Mouse (Mus musculus): ENCODE results near the gene Onecut1.

The Onecut1 gene

GRCm38 (mm10) chr9:74860461-74860860 lies 1.3 kb upstream of the Onecut1 start:
- WGBS, result 30% methylated on average over 18 of the region's 18 CpGs

GRCm38 (mm10) chr9:74862096-74862780 lies 517 bp downstream of the Onecut1 start:
- WGBS, result under 1% methylated on average over 40 of the region's 48 CpGs

- WGBS, result 2% methylated on average over 56 of the region's 56 CpGs
Measured at GRCm38 (mm10) chr9:74862783-74863654, 1.3 kb downstream of the Onecut1 start.

- 1% methylated on average over 36 of the region's 36 CpGs for WGBS
Measured at GRCm38 (mm10) chr9:74863655-74864443, 2.1 kb downstream of the Onecut1 start.

- 9% methylated on average over 14 of the region's 14 CpGs for WGBS
Measured at GRCm38 (mm10) chr9:74864471-74864870, 2.8 kb downstream of the Onecut1 start.

GRCm38 (mm10) chr9:74866596-74867313 lies 5.0 kb downstream of the Onecut1 start:
- 6% methylated on average over 27 of the region's 27 CpGs for WGBS

- WGBS, result 3% methylated on average over 15 of the region's 15 CpGs
Measured at GRCm38 (mm10) chr9:74867641-74868205, 6.0 kb downstream of the Onecut1 start.

GRCm38 (mm10) chr9:74868336-74868950 lies 6.7 kb downstream of the Onecut1 start:
- 12% methylated on average over 22 of the region's 22 CpGs for WGBS

- 20% methylated on average over 13 of the region's 13 CpGs for WGBS
Measured at GRCm38 (mm10) chr9:74870960-74871688, 9.4 kb downstream of the Onecut1 start.

- 76% methylated on average over 6 of the region's 6 CpGs for WGBS
Measured at GRCm38 (mm10) chr9:74876328-74876727, 14.6 kb downstream of the Onecut1 start.

- 86% methylated on average over 2 of the region's 2 CpGs for WGBS
Measured at GRCm38 (mm10) chr9:74877709-74878108, 16.0 kb downstream of the Onecut1 start.

GRCm38 (mm10) chr9:74887866-74888265 lies 26.1 kb downstream of the Onecut1 start:
- WGBS, result 80% methylated on average over 4 of the region's 4 CpGs

GRCm38 (mm10) chr9:74896742-74897141 lies 35.0 kb downstream of the Onecut1 start:
- WGBS, result 87% methylated on average over 7 of the region's 7 CpGs

- WGBS, result 81% methylated on average over 4 of the region's 4 CpGs
Measured at GRCm38 (mm10) chr9:74897375-74897982, 35.8 kb downstream of the Onecut1 start.

- WGBS, result 85% methylated on average over 2 of the region's 2 CpGs
Measured at GRCm38 (mm10) chr9:74900141-74900540, 38.4 kb downstream of the Onecut1 start.

GRCm38 (mm10) chr9:74904866-74905508 lies 43.3 kb downstream of the Onecut1 start:
- WGBS, result 4% methylated on average over 7 of the region's 7 CpGs

GRCm38 (mm10) chr9:74906951-74907350 lies 45.2 kb downstream of the Onecut1 start:
- WGBS, result 69% methylated on average over 4 of the region's 4 CpGs

- 56% methylated on average over 15 of the region's 15 CpGs for WGBS
Measured at GRCm38 (mm10) chr9:74909245-74909644, 47.5 kb downstream of the Onecut1 start.

GRCm38 (mm10) chr9:74910226-74910759 lies 48.6 kb downstream of the Onecut1 start:
- 89% methylated on average over 6 of the region's 6 CpGs for WGBS
